In the genomic region with DNA sequence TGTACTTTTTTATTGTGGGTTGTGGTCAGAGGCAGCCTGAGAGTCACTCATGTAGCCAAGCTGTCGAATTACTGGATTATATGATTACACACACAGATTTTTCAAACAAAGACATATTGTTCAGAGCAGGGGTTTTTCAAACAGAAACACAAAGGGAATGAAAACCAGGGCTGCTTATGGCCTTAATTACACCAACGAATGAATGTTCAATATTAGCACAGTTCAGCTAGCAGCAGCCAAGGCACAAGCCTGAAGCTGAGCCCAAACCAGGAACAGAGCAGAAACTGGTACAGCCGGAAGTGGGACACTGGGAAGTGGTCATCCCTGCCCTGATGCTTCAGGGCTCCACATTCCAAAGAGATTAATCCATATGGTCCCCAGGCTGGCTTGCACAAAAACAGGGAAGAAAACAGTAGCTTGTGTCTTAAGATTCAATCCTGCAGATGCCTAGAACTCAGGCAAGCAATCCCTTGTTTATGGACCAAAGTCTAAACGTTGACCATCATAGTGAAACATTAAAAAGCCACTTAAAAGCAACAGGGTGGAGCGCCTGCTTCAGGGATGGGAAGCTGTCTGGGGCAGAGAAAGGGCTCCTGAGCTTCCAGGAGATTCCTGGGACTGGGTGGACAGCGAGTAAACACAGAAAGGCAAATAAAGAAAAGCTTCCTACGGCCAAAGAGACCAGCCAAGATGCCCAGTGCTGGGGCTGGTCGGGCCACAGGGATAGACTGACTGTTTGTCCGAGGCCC, we compare ENCODE assay signal across 7 mouse cellular contexts. TPM values are rescaled to one million over a fixed set of nuclear protein-coding genes. Genes with fewer than 3 reads are reported as not detected.
A peak's percentile ranks its signal among the peaks of the same experiment; 100 is the strongest.
DNase-seq lines count a peak whose midpoint lies in the region; ATAC-seq lines count a peak whose summit lies in the region.

No protein-coding gene starts in this region.

- peaks cover 2% of the 10 kb centered on the region; the same call in 1 of the 2 replicates for H3K4me1 ChIP-seq in neural tube, embryonic 11.5 days (ENCODE audit: control insufficient read depth, insufficient read depth, low read length)
- H3K4me1 ChIP-seq in embryonic facial prominence, embryonic 13.5 days, result peaks cover 18% of the 10 kb centered on the region
- H3K4me1 ChIP-seq in intestine, embryonic 16.5 days (ENCODE audit: control insufficient read depth, insufficient read depth, low read length), result peaks cover 12% of the 10 kb centered on the region
- H3K4me1 ChIP-seq in midbrain, embryonic 10.5 days, result peaks cover 33% of the 10 kb centered on the region

- peak overlapping the region; percentile 60 for H3K9ac ChIP-seq in neural tube, embryonic 11.5 days (ENCODE audit: low read length)
- H3K9ac ChIP-seq in embryonic facial prominence, embryonic 13.5 days, result peak overlapping the region; percentile 91
- H3K9ac ChIP-seq in intestine, embryonic 16.5 days (ENCODE audit: low read depth, low read length), result peak overlapping the region; percentile 81

- no peak for ATAC-seq in neural tube, embryonic 11.5 days (ENCODE audit: insufficient read depth, low FRiP score, low TSS enrichment)
- ATAC-seq in embryonic facial prominence, embryonic 13.5 days (ENCODE audit: insufficient number of reproducible peaks, insufficient read depth, low FRiP score, low TSS enrichment, low read depth), result no peak
- ATAC-seq in intestine, embryonic 16.5 days, result no peak

- no peak for DNase-seq in neural tube, embryonic 11.5 days (ENCODE audit: low spot score)
- no peak for DNase-seq in neural tube, embryonic 10.5 days (ENCODE audit: extremely low spot score, low spot score)
- DNase-seq in midbrain, embryonic 10.5 days (ENCODE audit: low spot score), result peak; percentile 15
- no peak for DNase-seq in layer of hippocampus, adult 9-10 months (ENCODE audit: low spot score)
- no peak for DNase-seq in cerebellum, adult 11 months

- H3K4me2 ChIP-seq in neural tube, embryonic 11.5 days (ENCODE audit: low read depth), result peak overlapping the region; percentile 69
- peak overlapping the region; percentile 82 for H3K4me2 ChIP-seq in embryonic facial prominence, embryonic 13.5 days
- peak overlapping the region; percentile 81 for H3K4me2 ChIP-seq in intestine, embryonic 16.5 days (ENCODE audit: low read depth, low read length)

- H3K27me3 ChIP-seq in neural tube, embryonic 11.5 days (ENCODE audit: control insufficient read depth, insufficient read depth, low read length), result 0 out of 2 replicates have a peak, but pooled peaks cover 2% of the 10 kb centered on the region
- no peaks in the 10 kb centered on the region for H3K27me3 ChIP-seq in embryonic facial prominence, embryonic 13.5 days
- no peaks in the 10 kb centered on the region for H3K27me3 ChIP-seq in intestine, embryonic 16.5 days (replicated peaks; ENCODE audit: control insufficient read depth, insufficient read depth, low read length)
- peaks cover 4% of the 10 kb centered on the region; the same call in 1 of the 2 replicates for H3K27me3 ChIP-seq in midbrain, embryonic 10.5 days (ENCODE audit: low read depth, poor library complexity, severe bottlenecking)

- no peaks in the 10 kb centered on the region for H3K36me3 ChIP-seq in neural tube, embryonic 11.5 days (ENCODE audit: control insufficient read depth, insufficient read depth, low read length)
- H3K36me3 ChIP-seq in embryonic facial prominence, embryonic 13.5 days, result no peaks in the 10 kb centered on the region
- no peaks in the 10 kb centered on the region for H3K36me3 ChIP-seq in intestine, embryonic 16.5 days (ENCODE audit: control insufficient read depth, insufficient read depth, low read length)
- no peaks in the 10 kb centered on the region for H3K36me3 ChIP-seq in midbrain, embryonic 10.5 days

- H3K9me3 ChIP-seq in neural tube, embryonic 11.5 days (ENCODE audit: control insufficient read depth, low read length), result no peaks in the 10 kb centered on the region
- no peaks in the 10 kb centered on the region for H3K9me3 ChIP-seq in embryonic facial prominence, embryonic 13.5 days
- H3K9me3 ChIP-seq in intestine, embryonic 16.5 days (ENCODE audit: control insufficient read depth, low read length), result no peaks in the 10 kb centered on the region
- H3K9me3 ChIP-seq in midbrain, embryonic 10.5 days (replicated peaks), result no peaks in the 10 kb centered on the region

- no peak overlapping the region for H3K27ac ChIP-seq in neural tube, embryonic 11.5 days (ENCODE audit: low read depth, low read length)
- H3K27ac ChIP-seq in embryonic facial prominence, embryonic 13.5 days, result peak overlapping the region; percentile 85
- H3K27ac ChIP-seq in intestine, embryonic 16.5 days (ENCODE audit: low read length), result no peak overlapping the region
- peak overlapping the region; percentile 88 for H3K27ac ChIP-seq in midbrain, embryonic 10.5 days (replicated peaks)

- WGBS in neural tube, embryonic 11.5 days, result 20% methylated on average over 9 of the region's 9 CpGs
- 7% methylated on average over 9 of the region's 9 CpGs for WGBS in embryonic facial prominence, embryonic 13.5 days
- WGBS in intestine, embryonic 16.5 days, result 8% methylated on average over 9 of the region's 9 CpGs
- WGBS in midbrain, embryonic 10.5 days, result 17% methylated on average over 9 of the region's 9 CpGs

- peak overlapping the region; percentile 44 for H3K4me3 ChIP-seq in neural tube, embryonic 11.5 days (ENCODE audit: low read depth, low read length)
- peak overlapping the region; percentile 85 for H3K4me3 ChIP-seq in embryonic facial prominence, embryonic 13.5 days
- H3K4me3 ChIP-seq in intestine, embryonic 16.5 days (ENCODE audit: low read length), result peak overlapping the region; percentile 81
- H3K4me3 ChIP-seq in midbrain, embryonic 10.5 days, result peak overlapping the region; percentile 70

RNA-seq across cellular contexts. Expression of gene Wipi1, which starts 1.5 kb away (rescaled TPM):
- polyA plus RNA-seq in neural tube, embryonic 11.5 days (2014; fragmentation: Nextera tagmentation; extraction: Ambion mirVana), result 11.4 and 12.2 TPM in 2 replicates
- 53.5 and 55.5 TPM in 2 replicates for polyA plus RNA-seq in embryonic facial prominence, embryonic 13.5 days (2015; fragmentation: Nextera tagmentation; extraction: Ambion mirVana)
- 27.3 and 27.5 TPM in 2 replicates for polyA plus RNA-seq in intestine, embryonic 16.5 days (2015; fragmentation: Nextera tagmentation; extraction: Ambion mirVana)
- 17.9 and 19.4 TPM in 2 replicates for polyA plus RNA-seq in midbrain, embryonic 10.5 days (2016; fragmentation: Nextera tagmentation; extraction: Ambion mirVana)

RNA-seq across cellular contexts. Expression of gene Prkar1a, which starts 39.0 kb away (rescaled TPM):
- polyA plus RNA-seq in neural tube, embryonic 11.5 days (2014; fragmentation: Nextera tagmentation; extraction: Ambion mirVana), result 442 and 461 TPM in 2 replicates
- 324 and 370 TPM in 2 replicates for polyA plus RNA-seq in embryonic facial prominence, embryonic 13.5 days (2015; fragmentation: Nextera tagmentation; extraction: Ambion mirVana)
- polyA plus RNA-seq in intestine, embryonic 16.5 days (2015; fragmentation: Nextera tagmentation; extraction: Ambion mirVana), result 250 and 256 TPM in 2 replicates
- 309 and 361 TPM in 2 replicates for polyA plus RNA-seq in midbrain, embryonic 10.5 days (2016; fragmentation: Nextera tagmentation; extraction: Ambion mirVana)

Comparison
In these comparisons a context has a peak if more than half of its experiments do, and no peak if none do; other contexts are left out.
1. H3K27ac ChIP-seq: peak in embryonic facial prominence, embryonic 13.5 days (single experiment) and midbrain, embryonic 10.5 days (single experiment); none in neural tube, embryonic 11.5 days (single experiment) and intestine, embryonic 16.5 days (single experiment).
2. Peak in every context shown above with its lines, with median percentiles within 50 percentile points of each other: H3K4me2 ChIP-seq, H3K4me3 ChIP-seq and H3K9ac ChIP-seq.